Mouse (Mus musculus) cerebellum, adult 2 months (tissue): Measurements from ENCODE around the gene Islr2.
A peak's percentile ranks its signal among the peaks of the same experiment; 100 is the strongest.

Experiments
- CTCF ChIP-seq: fragments of 200-500 bp; IDR thresholded peaks from 2 replicates; pipeline ENCODE4 v1.5.1; 2011; ENCODE audit warnings: low read depth, mild to moderate bottlenecking, control low read depth, low read length, moderate library complexity, borderline replicate concordance; ENCODE audit not compliant: insufficient read depth
- POLR2A ChIP-seq: fragments of 200-500 bp; IDR thresholded peaks from 2 replicates; pipeline ENCODE4 v1.6.1; 2011; ENCODE audit warnings: low read length, control low read depth, borderline replicate concordance; ENCODE audit not compliant: insufficient read depth

- TF ChIP-seq POLR2A = no peak
- 0 out of 2 replicates have a peak, but pooled peaks have one; percentile 19 for TF ChIP-seq CTCF
Observed at GRCm38 (mm10) chr9:58203516-58204447, at the start of gene Islr2, which contains the start of gene Islr.
